Mouse (Mus musculus) testis, postnatal 10 days (tissue): Measurements from ENCODE around the gene Ccdc92b.

Experiments used
- DNase-seq: peaks from one replicate; pipeline ENCODE4 v3.0.0; 2021; ENCODE audit warnings: low spot score

Gene Ccdc92b

DNA sequence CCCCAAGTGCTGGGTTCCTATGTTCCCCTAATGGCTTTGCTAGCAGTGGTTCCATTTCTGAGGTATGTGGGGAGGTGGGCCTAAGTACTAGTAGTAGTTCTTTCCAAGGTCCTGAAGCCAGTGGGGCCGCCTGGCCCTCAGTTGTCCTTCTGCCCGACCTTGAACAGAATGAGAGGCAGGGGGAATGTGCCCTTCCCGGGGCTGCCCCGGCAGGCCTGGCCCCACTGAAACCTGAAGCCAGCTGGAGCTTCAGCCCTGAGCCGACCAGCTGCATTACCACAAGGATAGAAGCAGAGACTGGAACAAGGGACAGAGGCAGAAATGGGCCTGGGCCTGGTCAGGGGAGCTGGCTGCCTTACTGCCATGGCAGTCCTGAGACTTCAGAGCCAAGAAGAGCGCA, 34.0 kb downstream of the Ccdc92b start:
- DNase-seq, result no peak

GRCm38 (mm10) chr11:74655941-74656340, 36.5 kb downstream of the Ccdc92b start:
- no peak for DNase-seq

- DNase-seq, result no peak
These were observed 40.9 kb downstream of the Ccdc92b start for GRCm38 (mm10) chr11:74660336-74660735.

DNA sequence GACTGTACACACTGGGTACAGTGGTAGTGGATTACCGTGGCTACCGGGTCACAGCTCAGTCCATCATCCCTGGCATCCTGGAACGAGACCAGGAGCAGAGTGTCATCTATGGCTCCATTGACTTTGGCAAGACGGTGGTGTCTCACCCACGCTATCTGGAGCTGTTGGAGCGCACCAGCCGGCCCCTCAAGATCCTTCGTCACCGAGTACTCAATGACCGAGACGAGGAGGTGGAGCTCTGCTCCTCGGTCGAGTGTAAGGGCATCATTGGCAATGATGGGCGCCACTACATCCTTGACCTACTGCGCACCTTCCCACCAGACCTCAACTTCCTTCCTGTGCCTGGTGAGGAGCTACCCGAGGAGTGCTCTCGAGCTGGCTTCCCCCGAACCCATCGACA, 42.2 kb downstream of the Ccdc92b start:
- DNase-seq, result peak; percentile 31

- DNase-seq, result peak; percentile 32
These were observed 42.8 kb downstream of the Ccdc92b start for GRCm38 (mm10) chr11:74662221-74662620.

DNA sequence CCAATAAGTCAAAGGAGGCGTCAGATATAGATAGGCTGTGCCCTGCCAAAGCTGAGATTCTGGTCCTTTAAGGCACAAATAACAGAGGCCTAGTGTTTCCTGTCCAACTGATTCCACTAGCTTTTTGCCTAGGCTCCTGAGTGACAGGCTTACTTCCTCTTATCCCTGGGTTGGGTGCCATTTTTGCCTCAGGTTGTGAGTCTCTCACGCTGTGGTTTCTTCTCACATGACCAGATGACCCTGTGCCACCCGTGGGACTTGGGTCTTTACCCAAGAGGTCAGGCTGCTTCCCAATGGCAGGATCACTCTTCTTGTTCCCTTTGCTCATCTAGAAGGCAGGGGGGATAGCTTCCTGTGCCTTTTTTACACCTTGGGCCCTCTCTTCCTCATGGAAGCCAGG, 44.9 kb downstream of the Ccdc92b start:
- peak; percentile 31 for DNase-seq

- DNase-seq, result peak; percentile 38
These were observed 45.5 kb downstream of the Ccdc92b start for GRCm38 (mm10) chr11:74664906-74665305.

DNA sequence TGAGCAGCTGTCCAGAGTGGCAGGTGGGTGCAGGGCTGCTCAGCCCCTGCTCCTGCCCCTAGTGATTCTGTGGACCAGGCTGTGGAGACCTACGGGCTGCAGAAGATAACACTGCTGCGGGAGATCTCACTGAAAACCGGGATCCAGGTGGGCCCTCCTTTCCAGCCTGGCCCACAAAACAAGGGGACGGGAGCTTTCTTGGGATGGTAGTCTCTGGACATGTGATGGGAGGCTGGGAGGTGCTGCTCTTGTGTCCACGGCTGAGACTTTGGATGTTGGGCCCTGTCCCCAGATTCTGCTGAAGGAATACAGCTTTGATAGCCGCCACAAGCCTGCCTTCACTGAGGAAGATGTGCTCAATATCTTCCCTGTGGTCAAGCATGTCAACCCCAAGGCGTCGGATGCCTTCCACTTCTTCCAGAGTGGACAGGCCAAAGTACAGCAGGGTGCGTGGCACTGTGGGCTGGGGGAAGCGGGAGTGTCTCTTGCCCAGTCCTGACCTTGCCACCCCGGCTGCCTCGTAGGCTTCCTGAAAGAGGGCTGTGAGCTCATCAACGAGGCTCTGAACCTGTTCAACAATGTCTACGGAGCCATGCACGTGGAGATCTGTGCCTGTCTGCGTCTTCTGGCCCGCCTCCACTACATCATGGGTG, 46.4 kb downstream of the Ccdc92b start:
- DNase-seq, result peak; percentile 38

GRCm38 (mm10) chr11:74666284-74666652, 46.9 kb downstream of the Ccdc92b start:
- DNase-seq, result no peak

- peak; percentile 33 for DNase-seq
These were observed 47.6 kb downstream of the Ccdc92b start for GRCm38 (mm10) chr11:74666776-74667581.

DNA sequence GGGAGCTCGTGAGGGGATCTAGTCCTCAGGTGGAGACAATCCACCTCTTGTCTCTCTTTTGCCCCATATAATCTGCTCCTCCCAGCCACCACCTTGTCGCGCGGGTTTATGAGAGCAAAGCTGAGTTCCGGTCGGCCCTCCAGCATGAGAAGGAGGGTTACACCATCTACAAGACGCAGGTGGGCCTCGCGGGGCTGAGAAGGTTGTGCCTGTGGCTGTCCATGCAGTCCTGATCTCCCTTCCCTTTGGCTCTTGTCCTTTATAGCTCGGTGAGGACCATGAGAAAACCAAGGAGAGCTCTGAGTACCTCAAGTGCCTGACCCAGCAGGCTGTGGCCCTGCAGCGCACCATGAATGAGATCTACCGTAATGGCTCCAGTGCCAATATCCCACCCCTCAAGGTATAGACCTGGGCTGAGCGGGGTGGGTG, 48.2 kb downstream of the Ccdc92b start:
- peak; percentile 36 for DNase-seq

GRCm38 (mm10) chr11:74668466-74668865, 49.1 kb downstream of the Ccdc92b start:
- peak; percentile 34 for DNase-seq

- no peak for DNase-seq
These were observed 49.6 kb downstream of the Ccdc92b start for GRCm38 (mm10) chr11:74668971-74669370.

- no peak for DNase-seq
These were observed 50.7 kb downstream of the Ccdc92b start for GRCm38 (mm10) chr11:74670151-74670550.

GRCm38 (mm10) chr11:74671013-74671412, 51.6 kb downstream of the Ccdc92b start:
- no peak for DNase-seq

DNA sequence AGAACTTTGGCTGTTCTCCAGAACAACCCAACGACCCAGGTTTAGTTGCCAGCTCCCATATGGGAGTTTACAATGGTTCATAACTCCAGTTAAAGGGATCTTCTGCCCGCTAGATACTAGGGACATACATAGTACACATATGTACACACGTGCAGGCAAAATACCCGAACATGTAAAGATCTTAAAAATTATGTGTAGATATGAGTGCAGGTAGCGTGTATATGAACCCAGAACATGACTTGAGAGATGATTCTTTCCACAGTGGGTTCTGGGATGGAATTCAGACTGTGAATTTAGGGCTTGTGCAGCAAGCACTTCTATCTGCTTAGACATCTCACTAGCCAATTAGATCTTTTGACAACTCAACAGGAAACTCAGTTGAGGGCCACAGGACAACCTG, 52.4 kb downstream of the Ccdc92b start:
- no peak for DNase-seq

DNA sequence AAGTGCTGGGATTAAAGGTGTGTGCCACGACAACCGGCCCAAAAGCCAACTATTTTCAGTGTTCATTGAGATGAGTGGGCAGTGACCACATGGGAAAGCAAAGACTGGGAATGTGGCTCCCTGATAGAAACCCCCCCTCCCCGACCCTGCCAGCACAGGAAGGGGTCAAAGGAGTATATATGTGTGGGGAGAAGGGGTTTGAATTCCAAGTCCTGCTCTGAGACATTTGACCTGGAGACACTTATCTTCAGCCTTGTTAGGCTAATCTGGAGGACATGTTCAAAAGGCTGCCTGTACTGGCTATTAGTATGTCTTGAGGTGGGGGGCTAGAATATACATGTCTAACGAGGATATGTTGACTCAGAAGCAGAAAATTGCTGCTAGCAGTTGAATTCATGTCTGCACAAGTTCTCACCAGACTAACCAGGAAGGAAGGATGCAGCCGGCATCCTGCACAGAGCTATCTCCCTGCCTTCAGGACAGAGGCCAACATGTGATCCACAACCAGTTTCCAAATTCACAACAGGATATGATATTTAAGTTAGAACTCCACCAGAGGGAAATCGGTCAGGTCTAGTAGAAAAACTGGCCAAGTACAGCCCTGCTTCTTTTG, 53.6 kb downstream of the Ccdc92b start:
- DNase-seq, result no peak

DNA sequence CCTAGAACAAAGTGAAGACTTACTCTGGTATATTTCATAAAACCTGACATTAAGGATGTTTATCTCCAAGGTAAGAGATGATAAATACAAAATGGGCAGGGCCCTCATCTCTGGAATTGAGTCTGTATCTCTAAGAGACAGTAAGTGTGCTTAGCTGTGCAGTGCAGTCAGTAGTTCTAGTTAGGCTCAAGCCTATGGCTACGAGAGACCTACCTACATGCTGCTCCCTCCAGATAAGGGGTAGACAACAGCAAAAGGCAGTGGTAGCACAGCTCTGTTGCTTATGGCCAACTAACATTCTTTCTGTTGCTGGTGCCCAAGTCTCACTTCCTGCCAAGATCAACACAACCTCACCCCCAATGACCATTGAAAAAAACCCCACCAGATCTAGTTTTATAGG, 54.2 kb downstream of the Ccdc92b start:
- DNase-seq, result no peak

- no peak for DNase-seq
These were observed 55.3 kb downstream of the Ccdc92b start for GRCm38 (mm10) chr11:74674713-74675112.

- no peak for DNase-seq
These were observed 55.8 kb downstream of the Ccdc92b start for GRCm38 (mm10) chr11:74675156-74675555.
